ENCODE assay signal across 10 mouse cellular contexts in genomic region chr17:83939344-83939743, GRCm38 (mm10).
DNase-seq lines count a peak whose midpoint lies in the region; ATAC-seq and TF ChIP-seq lines count a peak whose summit lies in the region.
"Had no signal": no experiment of that assay in that cellular context is flagged by ENCODE, and none has a peak within 500 bp of the region (broad histone marks: within the 10 kb centered on the region; RNA-seq: fewer than 3 reads in every experiment).

No protein-coding gene starts in this region.

- 0 out of 2 replicates have a peak overlapping the region, but pooled peaks have one; percentile 4 for H3K27ac ChIP-seq in intestine, embryonic 15.5 days
- H3K27ac ChIP-seq in intestine, postnatal 0 days (ENCODE audit: low read depth, low read length), result no peak overlapping the region
- peak overlapping the region; percentile 43; the same call in 1 of the 2 replicates for H3K27ac ChIP-seq in neural tube, embryonic 13.5 days (replicated peaks)
- no peak overlapping the region for H3K27ac ChIP-seq in neural tube, embryonic 15.5 days (replicated peaks)
- H3K27ac ChIP-seq in hindbrain, postnatal 0 days, result peak overlapping the region; percentile 75
- H3K27ac ChIP-seq: macrophage had no signal

- no peak overlapping the region for H3K4me3 ChIP-seq in intestine, embryonic 15.5 days (replicated peaks)
- H3K4me3 ChIP-seq in intestine, postnatal 0 days (ENCODE audit: low read depth, low read length), result no peak overlapping the region
- H3K4me3 ChIP-seq in neural tube, embryonic 13.5 days, result no peak overlapping the region
- H3K4me3 ChIP-seq in neural tube, embryonic 15.5 days (replicated peaks), result no peak overlapping the region
- H3K4me3 ChIP-seq in hindbrain, postnatal 0 days (ENCODE audit: low read length), result no peak overlapping the region
- H3K4me3 ChIP-seq: erythroblast, embryonic 14.5 days had no signal

- no peak for ATAC-seq in intestine, embryonic 15.5 days
- ATAC-seq in intestine, postnatal 0 days, result no peak
- no peak for ATAC-seq in neural tube, embryonic 13.5 days (ENCODE audit: low read depth)
- ATAC-seq in neural tube, embryonic 15.5 days (ENCODE audit: low FRiP score), result no peak
- no peak for ATAC-seq in hindbrain, postnatal 0 days
- ATAC-seq in monocyte, adult 5-6 weeks (replicated peaks; ENCODE audit: insufficient number of reproducible peaks, low FRiP score, low TSS enrichment, poor library complexity, severe bottlenecking), result no peak

- no peak overlapping the region for H3K9ac ChIP-seq in intestine, embryonic 15.5 days
- no peak overlapping the region for H3K9ac ChIP-seq in intestine, postnatal 0 days (ENCODE audit: low read depth, low read length)
- H3K9ac ChIP-seq in neural tube, embryonic 13.5 days, result no peak overlapping the region
- H3K9ac ChIP-seq in neural tube, embryonic 15.5 days (replicated peaks), result no peak overlapping the region
- no peak overlapping the region for H3K9ac ChIP-seq in hindbrain, postnatal 0 days (replicated peaks; ENCODE audit: low read length)

- peaks cover 23% of the 10 kb centered on the region for H3K4me1 ChIP-seq in intestine, embryonic 15.5 days (replicated peaks)
- H3K4me1 ChIP-seq in intestine, postnatal 0 days (replicated peaks; ENCODE audit: control insufficient read depth, insufficient read depth, low read length), result peaks cover 7% of the 10 kb centered on the region; the same call in 1 of the 2 replicates
- H3K4me1 ChIP-seq in neural tube, embryonic 13.5 days (replicated peaks), result peaks cover 25% of the 10 kb centered on the region
- H3K4me1 ChIP-seq in neural tube, embryonic 15.5 days, result peaks cover 23% of the 10 kb centered on the region
- peaks cover 19% of the 10 kb centered on the region; the same call in 1 of the 2 replicates for H3K4me1 ChIP-seq in hindbrain, postnatal 0 days (ENCODE audit: insufficient read depth, low read length)

- H3K4me2 ChIP-seq in intestine, embryonic 15.5 days (replicated peaks), result no peak overlapping the region
- no peak overlapping the region for H3K4me2 ChIP-seq in intestine, postnatal 0 days (replicated peaks; ENCODE audit: low read depth)
- no peak overlapping the region for H3K4me2 ChIP-seq in neural tube, embryonic 13.5 days
- H3K4me2 ChIP-seq in neural tube, embryonic 15.5 days, result no peak overlapping the region
- H3K4me2 ChIP-seq in hindbrain, postnatal 0 days (ENCODE audit: low read depth, low read length), result no peak overlapping the region

- no peaks in the 10 kb centered on the region for H3K9me3 ChIP-seq in intestine, embryonic 15.5 days
- no peaks in the 10 kb centered on the region for H3K9me3 ChIP-seq in intestine, postnatal 0 days (ENCODE audit: control insufficient read depth)
- no peaks in the 10 kb centered on the region for H3K9me3 ChIP-seq in neural tube, embryonic 13.5 days
- no peaks in the 10 kb centered on the region for H3K9me3 ChIP-seq in neural tube, embryonic 15.5 days (replicated peaks)
- H3K9me3 ChIP-seq in hindbrain, postnatal 0 days (ENCODE audit: low read length), result no peaks in the 10 kb centered on the region

- no peak for DNase-seq in hindbrain, postnatal 0 days (ENCODE audit: low spot score)
- no peak for DNase-seq in B cell, adult 2 months
- no peak for DNase-seq in embryo, embryonic 9.5 days (ENCODE audit: extremely low spot score)

- H3K36me3 ChIP-seq in intestine, embryonic 15.5 days, result no peaks in the 10 kb centered on the region
- no peaks in the 10 kb centered on the region for H3K36me3 ChIP-seq in intestine, postnatal 0 days (ENCODE audit: control insufficient read depth, insufficient read depth)
- no peaks in the 10 kb centered on the region for H3K36me3 ChIP-seq in neural tube, embryonic 13.5 days
- no peaks in the 10 kb centered on the region for H3K36me3 ChIP-seq in neural tube, embryonic 15.5 days
- no peaks in the 10 kb centered on the region for H3K36me3 ChIP-seq in hindbrain, postnatal 0 days (ENCODE audit: insufficient read depth, low read length)

- no peak for TF ChIP-seq CTCF in intestine, postnatal 0 days (IDR thresholded peaks at IDR 0.05; ENCODE audit: low read depth)
- TF ChIP-seq CTCF in hindbrain, postnatal 0 days (IDR thresholded peaks at IDR 0.05; ENCODE audit: low read depth), result no peak

- H3K27me3 ChIP-seq in intestine, embryonic 15.5 days (replicated peaks), result no peaks in the 10 kb centered on the region
- H3K27me3 ChIP-seq in intestine, postnatal 0 days (replicated peaks; ENCODE audit: control insufficient read depth, insufficient read depth, low read length), result no peaks in the 10 kb centered on the region
- no peaks in the 10 kb centered on the region for H3K27me3 ChIP-seq in neural tube, embryonic 13.5 days
- no peaks in the 10 kb centered on the region for H3K27me3 ChIP-seq in neural tube, embryonic 15.5 days (replicated peaks)
- no peaks in the 10 kb centered on the region for H3K27me3 ChIP-seq in hindbrain, postnatal 0 days (ENCODE audit: insufficient read depth, low read length)

- 72% methylated on average over 10 of the region's 10 CpGs for WGBS in intestine, embryonic 15.5 days
- 76% methylated on average over 10 of the region's 10 CpGs for WGBS in intestine, postnatal 0 days
- 73% methylated on average over 10 of the region's 10 CpGs for WGBS in neural tube, embryonic 13.5 days
- WGBS in neural tube, embryonic 15.5 days, result 71% methylated on average over 10 of the region's 10 CpGs
- 69% methylated on average over 10 of the region's 10 CpGs for WGBS in hindbrain, postnatal 0 days

Comparison
In these comparisons a context has a peak if more than half of its experiments do, and no peak if none do; other contexts are left out.
1. H3K27ac ChIP-seq: peak in intestine, embryonic 15.5 days (single experiment), neural tube, embryonic 13.5 days (single experiment) and hindbrain, postnatal 0 days (single experiment); none in intestine, postnatal 0 days (single experiment) and neural tube, embryonic 15.5 days (single experiment).